Mouse (Mus musculus): ENCODE measurements at regions not wholly inside any gene's neighbourhood (a gene's known extent, or its start where the extent isn't known, plus 50 kb on each side); places are given as distances from the start of the nearest gene placed in this dataset.

GRCm38 (mm10) chr13:107835756-107836385 is 208.4 kb upstream of the Smim15 start:
- DNase-seq (ENCODE audit: low spot score in 2 of 2) = no peak

GRCm38 (mm10) chr13:107831997-107832396 is 212.2 kb upstream of the Smim15 start:
- no peak for DNase-seq (ENCODE audit: low spot score in 2 of 2)

- DNase-seq (ENCODE audit: low spot score in 2 of 2) = peak; percentile 82 to 88
These were observed 213.0 kb upstream of the Smim15 start for GRCm38 (mm10) chr13:107831221-107831681.

- DNase-seq (ENCODE audit: low spot score in 2 of 2) = no peak
These were observed 214.0 kb upstream of the Smim15 start for GRCm38 (mm10) chr13:107830281-107830680.

- DNase-seq (ENCODE audit: low spot score in 2 of 2) = no peak
These were observed 214.4 kb upstream of the Smim15 start for GRCm38 (mm10) chr13:107829861-107830260.

- no peak for DNase-seq (ENCODE audit: low spot score in 2 of 2)
These were observed 218.6 kb upstream of the Smim15 start for GRCm38 (mm10) chr13:107825636-107826035.

GRCm38 (mm10) chr13:107823342-107823741 is 220.9 kb upstream of the Smim15 start:
- DNase-seq (ENCODE audit: low spot score in 2 of 2) = no peak

GRCm38 (mm10) chr13:107822198-107822597 is 222.0 kb upstream of the Smim15 start:
- no peak for DNase-seq (ENCODE audit: low spot score in 2 of 2)

GRCm38 (mm10) chr13:107813562-107814161 is 230.6 kb upstream of the Smim15 start:
- DNase-seq (ENCODE audit: low spot score in 2 of 2) = no peak

- DNase-seq (ENCODE audit: low spot score in 2 of 2) = no peak
These were observed 232.2 kb upstream of the Smim15 start for GRCm38 (mm10) chr13:107812014-107812413.

GRCm38 (mm10) chr13:107810802-107811192 is 233.4 kb upstream of the Smim15 start:
- DNase-seq (ENCODE audit: low spot score in 2 of 2) = no peak

GRCm38 (mm10) chr13:107810060-107810801 is 234.0 kb upstream of the Smim15 start:
- no peak for DNase-seq (ENCODE audit: low spot score in 2 of 2)

GRCm38 (mm10) chr13:107808961-107809360 is 235.3 kb upstream of the Smim15 start:
- no peak for DNase-seq (ENCODE audit: low spot score in 2 of 2)

GRCm38 (mm10) chr13:107804418-107804817 is 239.8 kb upstream of the Smim15 start:
- DNase-seq (ENCODE audit: low spot score in 2 of 2) = no peak

- no peak for DNase-seq (ENCODE audit: low spot score in 2 of 2)
These were observed 244.9 kb upstream of the Smim15 start for GRCm38 (mm10) chr13:107799199-107799945.

GRCm38 (mm10) chr13:107798144-107798543 is 246.1 kb upstream of the Smim15 start:
- DNase-seq (ENCODE audit: low spot score in 2 of 2) = no peak

GRCm38 (mm10) chr13:107795516-107795915 is 248.7 kb upstream of the Smim15 start:
- DNase-seq (ENCODE audit: low spot score in 2 of 2) = no peak

- DNase-seq (ENCODE audit: low spot score in 2 of 2) = no peak
These were observed 252.5 kb upstream of the Smim15 start for GRCm38 (mm10) chr13:107791770-107792169.

GRCm38 (mm10) chr13:107784971-107785370 is 259.3 kb upstream of the Smim15 start:
- no peak for DNase-seq (ENCODE audit: low spot score in 2 of 2)

GRCm38 (mm10) chr13:107781741-107782140 is 262.5 kb upstream of the Smim15 start:
- DNase-seq (ENCODE audit: low spot score in 2 of 2) = no peak

GRCm38 (mm10) chr13:107781221-107781620 is 263.0 kb upstream of the Smim15 start:
- no peak for DNase-seq (ENCODE audit: low spot score in 2 of 2)

GRCm38 (mm10) chr13:107779591-107779990 is 264.7 kb upstream of the Smim15 start:
- no peak for DNase-seq (ENCODE audit: low spot score in 2 of 2)
